Mouse (Mus musculus) heart, postnatal 14 days (tissue): ENCODE measurements at regions not wholly inside any gene's neighbourhood (a gene's known extent, or its start where the extent isn't known, plus 50 kb on each side); places are given as distances from the start of the nearest gene placed in this dataset.
A peak's percentile ranks its signal among the peaks of the same experiment; 100 is the strongest.

ENCODE experiments used
- DNase-seq, 2 experiments: peaks; one replicate each; pipeline ENCODE4 v3.0.0; 2021 to 2022
- intact Hi-C: fragments of 180-260 bp; cut with DNase I; formaldehyde crosslinking; loops from one replicate; pipeline ENCODE4 v1.15.1; 2025

DNA sequence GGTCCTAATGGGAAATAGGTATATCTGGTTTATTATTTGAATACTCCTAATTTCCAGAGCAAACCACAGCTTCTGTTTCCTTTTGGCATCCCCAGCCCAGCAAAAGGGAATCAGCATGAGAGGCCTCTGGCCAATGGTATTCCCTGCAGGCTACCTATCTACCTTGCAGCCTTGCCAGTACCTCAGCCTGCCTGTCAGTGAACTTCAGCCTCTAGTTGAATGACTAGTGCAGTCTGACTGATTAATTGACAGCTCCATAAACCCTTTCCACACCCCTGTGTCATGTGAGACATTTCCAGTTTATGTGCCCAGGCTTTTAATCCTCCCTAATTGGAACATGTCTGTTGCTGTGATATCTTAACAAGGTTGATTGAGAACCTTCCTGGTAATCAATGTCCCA is 265.4 kb upstream of the Sp4 start:
- no peak for DNase-seq
- intact Hi-C loops = no loop called here

DNA sequence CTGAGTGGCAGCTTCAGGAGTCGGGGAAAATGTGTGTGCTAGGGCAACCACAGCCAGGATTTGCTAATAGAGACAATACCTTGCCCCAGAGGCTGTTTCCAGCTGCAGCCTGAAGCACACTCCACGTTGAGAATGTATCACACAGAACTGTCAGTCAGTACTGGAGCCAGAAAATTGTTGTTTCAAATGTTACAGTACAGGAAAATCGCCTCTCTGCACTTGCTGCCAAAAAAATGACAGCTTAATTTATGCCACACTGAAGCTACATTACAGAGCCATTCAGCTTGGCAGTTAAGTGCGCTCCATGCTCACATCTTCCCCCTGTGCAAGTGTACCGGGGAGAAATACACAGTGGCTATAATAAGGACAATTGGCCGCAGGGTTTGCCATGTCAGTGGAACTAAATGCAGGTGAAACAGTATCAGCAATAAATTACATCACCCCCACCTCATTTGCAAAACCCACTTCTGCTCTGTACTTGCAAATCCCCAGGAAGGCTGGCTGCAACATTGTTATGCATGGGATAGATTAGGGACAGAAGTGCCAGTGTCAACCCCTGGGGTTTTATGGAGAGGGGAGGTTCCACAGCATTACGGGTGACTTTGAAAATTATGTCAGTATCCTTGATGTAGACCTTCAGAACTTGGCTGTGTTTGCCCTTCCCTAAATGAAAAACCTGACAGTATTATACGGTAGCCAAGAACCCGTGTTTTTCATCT is 263.3 kb upstream of the Sp4 start:
- no peak for DNase-seq
- intact Hi-C loops = no loop called here

GRCm38 (mm10) chr12:118562226-118562625 is 261.0 kb upstream of the Sp4 start:
- intact Hi-C loops = no loop called here

GRCm38 (mm10) chr12:118549071-118549470 is 247.8 kb upstream of the Sp4 start:
- intact Hi-C loops = no loop called here
- no peak for DNase-seq

More at GRCm38 (mm10) chr12:118562226-118562625, 261.0 kb upstream of the Sp4 start:
- no peak for DNase-seq

DNA sequence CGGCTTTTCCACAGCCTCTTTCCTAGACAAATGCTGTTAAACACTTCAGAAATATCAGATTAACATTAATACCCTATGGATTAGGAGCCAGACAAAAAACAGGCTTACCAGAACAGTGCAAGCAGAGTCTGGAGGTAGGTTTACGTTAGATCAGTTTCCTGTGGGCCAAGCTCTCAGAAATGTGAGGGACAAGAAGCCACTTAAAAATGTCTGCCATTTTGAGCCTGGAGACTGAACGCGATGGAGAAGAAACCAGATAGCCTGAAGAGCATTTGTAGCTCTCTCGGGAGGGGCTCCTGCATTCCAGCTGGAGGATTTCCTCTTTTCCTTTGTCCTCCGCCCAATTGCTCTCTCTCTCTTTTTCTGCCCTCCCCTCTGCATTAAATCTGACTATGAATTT is 239.1 kb upstream of the Sp4 start:
- intact Hi-C loops = no loop called here
- DNase-seq = no peak

DNA sequence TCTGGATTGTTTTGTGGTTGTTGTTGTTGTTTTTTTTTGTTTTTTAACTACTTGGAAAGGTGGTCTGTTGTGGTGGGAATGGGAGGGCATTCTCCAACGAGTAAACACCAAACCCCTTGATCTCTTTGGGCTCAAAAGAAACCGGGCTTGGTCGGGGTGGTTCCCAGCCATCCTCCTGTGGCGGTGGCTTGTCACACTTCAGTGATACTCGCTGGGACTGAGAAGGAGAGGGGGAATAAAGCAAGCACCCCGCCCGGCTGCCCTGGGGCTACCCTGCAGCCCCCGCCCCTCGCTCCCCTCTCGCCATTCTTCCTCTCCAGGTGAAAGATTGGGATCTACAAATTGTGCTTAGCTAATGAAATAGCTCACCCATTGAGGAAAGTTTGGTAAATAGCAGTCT is 229.3 kb upstream of the Sp4 start:
- intact Hi-C loops = no loop called here
- DNase-seq = no peak

DNA sequence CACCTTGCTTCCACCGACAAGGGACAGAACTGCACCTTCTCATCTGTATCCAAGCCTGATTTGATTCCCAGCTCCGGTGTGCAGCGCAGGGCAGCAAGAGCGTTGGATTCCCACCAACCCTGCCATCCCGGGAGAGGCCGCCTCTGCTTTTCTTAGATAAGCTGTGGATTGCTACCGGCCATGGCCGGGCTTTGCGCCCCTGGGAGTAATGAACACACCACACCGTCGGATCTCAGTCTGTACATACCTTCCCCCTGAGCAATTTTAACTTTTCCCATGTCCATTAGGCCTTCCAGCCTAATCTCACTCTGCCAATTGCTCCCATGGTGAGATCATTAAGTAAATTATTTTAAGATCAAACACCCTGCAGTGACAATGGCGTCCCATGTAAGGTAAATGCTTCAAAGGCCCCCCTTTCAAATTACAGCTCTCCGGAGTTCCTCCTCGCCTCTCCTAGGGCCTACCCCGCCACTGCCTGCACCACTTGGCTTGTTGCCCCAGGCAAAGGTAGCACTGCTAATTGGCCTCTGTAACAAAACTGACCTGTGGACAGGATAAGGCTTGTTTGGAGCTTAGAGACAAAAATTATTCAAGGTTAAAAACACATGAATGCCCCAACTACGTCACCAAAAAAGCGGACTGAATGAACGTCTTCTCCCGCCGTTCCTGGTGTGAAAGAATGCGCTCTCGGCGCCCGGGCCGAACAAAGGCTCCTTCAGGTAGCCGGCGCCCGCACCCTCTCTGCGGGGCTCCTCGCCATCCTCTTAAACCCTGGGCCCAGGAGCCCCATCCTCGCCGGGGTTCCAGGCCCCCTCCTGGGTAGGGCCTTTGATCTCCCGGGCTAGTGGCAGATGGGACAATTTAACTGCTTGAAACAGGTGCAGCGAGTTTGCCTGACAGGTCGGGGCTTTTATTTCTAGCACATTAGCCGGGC is 228.5 kb upstream of the Sp4 start:
- DNase-seq = no peak
- intact Hi-C loops = no loop called here

GRCm38 (mm10) chr12:118521770-118522169 is 220.5 kb upstream of the Sp4 start:
- intact Hi-C loops = no loop called here
- no peak for DNase-seq

DNA sequence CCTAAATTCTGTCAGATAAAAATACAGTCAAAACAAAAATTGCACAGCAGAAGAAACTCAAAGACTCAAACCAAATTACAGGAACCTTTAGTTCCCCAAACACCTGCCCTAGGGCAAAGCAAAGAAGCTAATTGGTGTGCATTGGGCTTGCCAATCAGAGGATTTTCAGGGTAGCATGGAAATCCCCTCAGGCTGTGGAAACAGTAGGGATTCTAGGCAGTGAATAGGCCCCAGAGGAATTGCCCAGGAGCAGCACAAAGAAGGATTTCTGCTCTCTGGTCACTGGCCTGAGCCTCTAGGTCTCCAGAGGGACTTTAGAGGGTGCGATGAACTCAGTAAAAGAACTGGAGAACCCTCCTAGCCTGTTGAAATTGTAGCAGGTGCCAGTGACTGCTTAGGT is 220.1 kb upstream of the Sp4 start:
- intact Hi-C loops = no loop called here
- no peak for DNase-seq

DNA sequence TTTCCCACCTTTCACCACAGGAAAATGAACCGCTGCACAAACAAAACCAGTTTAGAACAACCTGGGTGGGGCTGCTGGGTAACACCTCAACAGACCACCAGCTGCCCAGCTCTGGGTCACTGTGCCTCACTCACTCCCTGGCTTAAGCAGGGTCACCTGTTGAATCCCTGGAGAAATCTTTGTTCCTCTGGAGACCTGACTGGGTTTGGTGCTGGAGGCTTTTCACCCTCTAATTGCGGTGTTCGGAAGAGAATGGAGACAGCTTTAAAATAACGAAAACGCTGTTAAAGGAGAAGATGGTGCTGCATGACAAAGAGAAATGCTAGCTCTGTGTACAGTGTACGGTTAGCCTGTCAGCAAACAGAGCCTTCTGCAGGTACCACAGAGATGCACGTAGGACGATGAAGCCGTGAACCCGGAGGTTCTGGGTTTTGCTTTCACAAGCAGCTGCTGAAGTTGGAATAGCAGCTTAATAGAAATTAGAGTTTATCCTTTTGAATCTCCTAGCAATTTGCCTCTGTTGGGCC is 218.6 kb upstream of the Sp4 start:
- no peak for DNase-seq
- intact Hi-C loops = no loop called here

DNA sequence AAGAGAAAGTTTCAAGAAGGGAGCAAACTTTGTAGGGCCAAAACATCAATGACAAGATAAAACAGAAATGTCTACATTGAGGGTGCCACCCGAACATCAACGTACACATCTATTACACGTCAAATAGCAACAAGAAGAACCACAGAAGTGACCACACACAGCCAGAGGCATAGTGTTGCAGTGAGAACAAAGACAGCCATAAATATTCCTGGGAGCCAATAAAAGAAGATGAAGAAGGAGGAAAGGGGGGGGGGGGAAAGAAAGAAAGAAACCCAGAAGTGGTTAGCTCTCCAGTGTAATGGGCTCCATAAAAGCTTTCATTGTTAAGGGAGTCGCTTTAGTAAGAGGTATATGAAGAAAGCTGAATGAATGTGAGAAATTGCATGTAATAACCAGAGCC is 209.7 kb upstream of the Sp4 start:
- intact Hi-C loops = no loop called here
- no peak for DNase-seq

DNA sequence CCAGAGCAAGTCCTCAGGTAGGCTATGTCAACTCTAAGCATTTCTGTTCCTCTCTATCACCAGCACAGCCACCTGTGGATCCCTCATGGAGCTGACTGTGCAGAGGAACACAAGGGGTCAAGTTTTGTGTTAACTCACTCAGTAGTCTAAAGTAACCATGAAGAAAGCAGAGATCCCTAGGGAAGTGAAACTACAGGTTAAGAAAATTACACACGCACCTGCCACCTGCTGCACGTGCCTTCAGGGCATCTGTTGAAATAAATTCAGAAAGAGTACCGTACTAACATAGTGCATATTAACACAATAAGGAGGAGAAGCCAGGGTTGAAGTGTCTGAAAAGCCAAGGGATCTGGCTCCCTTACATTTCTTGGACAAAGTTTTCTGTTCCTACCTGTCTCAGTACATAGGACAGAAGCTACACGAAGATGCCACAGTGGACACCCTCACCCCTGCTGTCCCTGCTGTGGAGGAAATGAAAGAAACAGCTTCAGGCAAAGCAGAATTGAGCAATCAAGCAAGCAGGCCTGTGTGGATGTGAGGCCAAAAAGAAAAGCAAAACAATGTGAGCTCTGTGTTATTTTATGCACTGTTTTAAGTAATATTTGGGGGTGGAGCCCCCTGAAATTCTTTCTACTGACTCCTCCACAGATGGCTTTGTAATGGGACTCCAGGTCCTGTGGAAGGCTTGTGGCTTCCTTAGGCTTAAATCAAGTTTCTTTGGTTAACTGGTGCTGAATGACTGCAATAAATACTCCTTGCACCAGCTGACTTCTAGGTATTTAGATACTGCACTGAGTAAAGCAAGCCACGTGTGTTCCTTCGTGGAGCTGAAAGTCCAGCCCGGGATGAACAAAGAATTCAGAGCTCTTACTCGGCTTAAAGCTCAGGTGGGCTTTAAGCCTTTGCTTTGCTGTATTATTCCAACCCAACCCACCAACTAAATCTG is 208.0 kb upstream of the Sp4 start:
- DNase-seq = no peak
- intact Hi-C loops = no loop called here

- no peak for DNase-seq
- intact Hi-C loops = no loop called here
Measured at GRCm38 (mm10) chr12:118500392-118500791, 199.2 kb upstream of the Sp4 start.

GRCm38 (mm10) chr12:118488038-118488437 is 186.8 kb upstream of the Sp4 start:
- no peak for DNase-seq
- intact Hi-C loops = no loop called here

GRCm38 (mm10) chr12:118486434-118486833 is 185.2 kb upstream of the Sp4 start:
- intact Hi-C loops = no loop called here
- DNase-seq = no peak

DNA sequence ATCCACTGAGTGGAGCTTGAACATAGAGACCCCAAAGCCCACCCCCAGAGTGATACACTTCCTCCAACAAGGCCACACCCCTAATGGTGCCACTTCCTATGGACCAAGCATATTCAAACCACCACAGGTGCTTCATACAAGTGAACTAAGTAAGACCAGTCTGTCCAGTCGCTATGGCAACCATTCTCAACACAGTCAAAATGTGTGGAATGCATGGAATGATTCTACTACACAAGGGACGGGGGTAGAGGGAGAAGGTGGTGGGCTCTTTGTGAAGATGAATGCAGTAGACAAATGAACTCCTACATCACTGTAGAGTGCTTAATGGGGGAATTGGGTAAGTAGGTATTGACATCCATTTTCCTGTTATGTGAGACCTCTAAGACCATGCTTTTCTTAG is 180.1 kb upstream of the Sp4 start:
- DNase-seq = no peak
- intact Hi-C loops = no loop called here

GRCm38 (mm10) chr12:118474732-118475131 is 173.5 kb upstream of the Sp4 start:
- DNase-seq = no peak
- intact Hi-C loops = no loop called here

DNA sequence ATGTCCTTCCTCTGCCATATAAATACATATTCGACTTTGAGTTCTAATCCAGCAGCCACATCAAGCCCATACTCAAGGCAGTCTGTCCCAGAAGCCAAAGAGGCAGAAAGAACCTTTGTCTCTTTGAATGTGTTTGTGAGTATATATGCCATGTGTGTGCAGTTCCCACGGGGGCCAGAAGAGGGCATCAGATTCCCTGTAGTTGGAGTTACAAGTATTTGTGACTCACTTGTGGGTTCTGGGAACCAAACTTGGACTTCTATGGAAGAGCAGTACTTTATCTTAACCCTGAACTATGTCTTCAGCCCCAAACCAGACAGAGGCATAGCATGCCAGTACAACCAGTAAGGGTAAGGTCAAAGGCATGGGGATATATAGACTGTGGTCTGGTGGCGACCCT is 165.6 kb upstream of the Sp4 start:
- no peak for DNase-seq
- intact Hi-C loops = no loop called here

DNA sequence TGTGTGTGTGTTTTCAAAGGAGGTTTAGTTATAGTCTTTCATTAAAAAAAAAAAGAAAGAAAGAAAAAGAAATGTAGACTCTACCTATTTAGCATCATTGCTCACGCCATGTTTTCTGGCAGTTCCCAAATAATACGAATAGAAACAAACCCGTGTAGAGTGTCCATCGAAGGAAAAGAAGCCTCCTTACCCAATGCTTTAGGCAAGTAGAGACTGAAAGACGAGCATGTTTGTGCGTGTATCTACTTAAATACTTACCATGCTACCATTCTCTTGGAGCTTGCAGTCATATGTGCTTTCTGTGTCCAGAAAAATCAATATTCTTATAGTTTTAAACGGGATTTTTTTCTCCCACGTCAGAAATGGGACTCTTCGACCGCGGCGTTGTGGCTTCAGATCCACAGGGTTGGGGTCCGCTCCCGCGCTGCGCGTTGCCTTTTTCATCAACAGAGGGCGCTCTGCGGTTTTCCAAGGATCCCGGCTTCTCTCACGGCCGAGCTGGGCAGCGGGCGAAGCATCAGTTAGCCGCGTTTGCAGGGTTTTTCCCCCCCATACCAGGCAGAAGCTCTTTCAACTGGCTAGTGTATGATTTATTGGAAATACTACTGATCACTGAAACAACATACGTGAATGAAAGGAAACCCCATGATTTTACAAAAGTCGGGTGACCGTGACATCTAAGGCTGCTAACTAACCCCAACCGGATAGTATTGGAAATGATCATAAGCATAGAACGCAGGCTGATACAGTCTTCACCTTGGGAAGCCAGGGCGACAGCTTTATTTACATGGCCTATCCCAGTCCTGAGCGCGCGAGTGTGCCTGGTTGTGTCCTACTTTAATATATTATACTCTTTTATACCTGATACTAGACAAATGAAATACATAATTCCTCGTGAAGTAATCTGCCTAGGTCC is 156.5 kb upstream of the Sp4 start:
- intact Hi-C loops = loop anchor here (2.0 to 5.0 kb wide), 2 partner anchors 397 to 635 kb away; no protein-coding TSS in a partner anchor
- peak; percentile 48 to 74 for DNase-seq
